In genomic region chr14:59441472-59441805, GRCm38 (mm10) we compare ENCODE assay signal across 8 mouse cellular contexts. TPM values are rescaled to one million over a fixed set of nuclear protein-coding genes. Genes with fewer than 3 reads are reported as not detected.
DNase-seq lines count a peak whose midpoint lies in the region; ATAC-seq and TF ChIP-seq lines count a peak whose summit lies in the region.

No protein-coding gene starts in this region.

- no peaks in the 10 kb centered on the region for H3K27me3 ChIP-seq in embryonic facial prominence, embryonic 10.5 days (replicated peaks; ENCODE audit: low read depth, poor library complexity, severe bottlenecking)
- H3K27me3 ChIP-seq in limb, embryonic 11.5 days (ENCODE audit: control insufficient read depth, insufficient read depth, low read length), result no peaks in the 10 kb centered on the region
- H3K27me3 ChIP-seq in neural tube, embryonic 15.5 days (replicated peaks), result no peaks in the 10 kb centered on the region

- no peak for ATAC-seq in limb, embryonic 11.5 days (ENCODE audit: insufficient number of reproducible peaks, low FRiP score, low TSS enrichment, low read depth)
- no peak for ATAC-seq in neural tube, embryonic 15.5 days (ENCODE audit: low FRiP score)

- no peak for DNase-seq in left cerebral cortex, adult 2 months (ENCODE audit: extremely low spot score in 1 of 2, low spot score in 2 of 2)
- DNase-seq in left cerebral cortex, adult 9 months (ENCODE audit: low spot score in 2 of 2), result no peak
- DNase-seq in embryonic facial prominence, embryonic 10.5 days (ENCODE audit: low spot score), result no peak
- DNase-seq in limb, embryonic 11.5 days (ENCODE audit: low spot score), result no peak
- no peak for DNase-seq in ovary, postnatal 14 days (ENCODE audit: low spot score)
- no peak for DNase-seq in embryo, embryonic 11 days
- no peak for DNase-seq in B cell, adult 2 months

- intact Hi-C loops in left cerebral cortex, adult 2 months (cut with DNase I), result no loop called here

- WGBS in embryonic facial prominence, embryonic 10.5 days, result 19% methylated on average over 6 of the region's 6 CpGs
- WGBS in limb, embryonic 11.5 days, result 13% methylated on average over 6 of the region's 6 CpGs
- 11% methylated on average over 6 of the region's 6 CpGs for WGBS in neural tube, embryonic 15.5 days

- peak overlapping the region; percentile 68 for H3K27ac ChIP-seq in left cerebral cortex, adult 2 months
- H3K27ac ChIP-seq in embryonic facial prominence, embryonic 10.5 days (replicated peaks), result peak overlapping the region; percentile 88
- H3K27ac ChIP-seq in limb, embryonic 11.5 days (replicated peaks; ENCODE audit: low read depth, low read length), result no peak overlapping the region
- H3K27ac ChIP-seq in neural tube, embryonic 15.5 days (replicated peaks), result peak overlapping the region; percentile 87; the same call in 1 of the 2 replicates

- no peaks in the 10 kb centered on the region for H3K36me3 ChIP-seq in embryonic facial prominence, embryonic 10.5 days (replicated peaks)
- no peaks in the 10 kb centered on the region for H3K36me3 ChIP-seq in limb, embryonic 11.5 days (ENCODE audit: control insufficient read depth, insufficient read depth, low read length)
- no peaks in the 10 kb centered on the region for H3K36me3 ChIP-seq in neural tube, embryonic 15.5 days

- H3K9ac ChIP-seq in limb, embryonic 11.5 days (ENCODE audit: low read length), result peak overlapping the region; percentile 89
- H3K9ac ChIP-seq in neural tube, embryonic 15.5 days (replicated peaks), result peak overlapping the region; percentile 85

- peak overlapping the region; percentile 57 for H3K4me2 ChIP-seq in limb, embryonic 11.5 days (ENCODE audit: low read depth, severe bottlenecking)
- peak overlapping the region; percentile 81 for H3K4me2 ChIP-seq in neural tube, embryonic 15.5 days

- peak overlapping the region; percentile 73 for H3K4me3 ChIP-seq in left cerebral cortex, adult 2 months
- peak overlapping the region; percentile 72 for H3K4me3 ChIP-seq in embryonic facial prominence, embryonic 10.5 days
- H3K4me3 ChIP-seq in limb, embryonic 11.5 days (ENCODE audit: low read depth, low read length), result peak overlapping the region; percentile 80
- peak overlapping the region; percentile 96 for H3K4me3 ChIP-seq in neural tube, embryonic 15.5 days (replicated peaks)

- TF ChIP-seq CTCF in left cerebral cortex, adult 2 months (IDR thresholded peaks at IDR 0.05), result no peak

- H3K9me3 ChIP-seq in embryonic facial prominence, embryonic 10.5 days, result no peaks in the 10 kb centered on the region
- no peaks in the 10 kb centered on the region for H3K9me3 ChIP-seq in limb, embryonic 11.5 days (ENCODE audit: control insufficient read depth, low read length)
- no peaks in the 10 kb centered on the region for H3K9me3 ChIP-seq in neural tube, embryonic 15.5 days (replicated peaks)

- peaks cover 15% of the 10 kb centered on the region for H3K4me1 ChIP-seq in embryonic facial prominence, embryonic 10.5 days
- peaks cover 3% of the 10 kb centered on the region; the same call in 1 of the 2 replicates for H3K4me1 ChIP-seq in limb, embryonic 11.5 days (ENCODE audit: control insufficient read depth, insufficient read depth, low read length)
- peaks cover 13% of the 10 kb centered on the region for H3K4me1 ChIP-seq in neural tube, embryonic 15.5 days

RNA-seq across cellular contexts. Expression of gene Cab39l, which starts 0.7 kb away (rescaled TPM):
- total RNA-seq in left cerebral cortex, adult 2 months (2021), result 10 to 100 TPM; 24.0 to 26.6 TPM
- 44.9 and 45.7 TPM in 2 replicates for polyA plus RNA-seq in embryonic facial prominence, embryonic 10.5 days (2016; fragmentation: Nextera tagmentation; extraction: Ambion mirVana)
- 52.5 and 53.0 TPM in 2 replicates for polyA plus RNA-seq in limb, embryonic 11.5 days (2014; fragmentation: Nextera tagmentation; extraction: Ambion mirVana)
- 19.8 and 25.1 TPM in 2 replicates for polyA plus RNA-seq in neural tube, embryonic 15.5 days (2015; fragmentation: Nextera tagmentation; extraction: Ambion mirVana)

RNA-seq across cellular contexts. Expression of gene Setdb2, which starts 0.8 kb away (rescaled TPM):
- total RNA-seq in left cerebral cortex, adult 2 months (2021), result 1 to 10 TPM; 4.1 to 4.2 TPM
- 11.1 and 13.5 TPM in 2 replicates for polyA plus RNA-seq in embryonic facial prominence, embryonic 10.5 days (2016; fragmentation: Nextera tagmentation; extraction: Ambion mirVana)
- 13.5 and 14.1 TPM in 2 replicates for polyA plus RNA-seq in limb, embryonic 11.5 days (2014; fragmentation: Nextera tagmentation; extraction: Ambion mirVana)
- 3.9 and 7.1 TPM in 2 replicates for polyA plus RNA-seq in neural tube, embryonic 15.5 days (2015; fragmentation: Nextera tagmentation; extraction: Ambion mirVana)

RNA-seq across cellular contexts. Expression of gene Phf11c, which starts 46.3 kb away (rescaled TPM):
- under 1 TPM; 0.45 to 0.70 TPM for total RNA-seq in left cerebral cortex, adult 2 months (2021)
- polyA plus RNA-seq in embryonic facial prominence, embryonic 10.5 days (2016; fragmentation: Nextera tagmentation; extraction: Ambion mirVana), result 0.78 and 1.0 TPM in 2 replicates
- 0.91 and 1.3 TPM in 2 replicates for polyA plus RNA-seq in limb, embryonic 11.5 days (2014; fragmentation: Nextera tagmentation; extraction: Ambion mirVana)
- polyA plus RNA-seq in neural tube, embryonic 15.5 days (2015; fragmentation: Nextera tagmentation; extraction: Ambion mirVana), result 0.23 and 0.57 TPM in 2 replicates
